Mouse (Mus musculus) layer of hippocampus, adult 11-12 months (tissue): ENCODE measurements around the gene Thyn1.

Source experiments
- DNase-seq: peaks from one replicate; pipeline ENCODE4 v3.0.0; 2022; ENCODE audit warnings: low spot score

The Thyn1 gene

DNA sequence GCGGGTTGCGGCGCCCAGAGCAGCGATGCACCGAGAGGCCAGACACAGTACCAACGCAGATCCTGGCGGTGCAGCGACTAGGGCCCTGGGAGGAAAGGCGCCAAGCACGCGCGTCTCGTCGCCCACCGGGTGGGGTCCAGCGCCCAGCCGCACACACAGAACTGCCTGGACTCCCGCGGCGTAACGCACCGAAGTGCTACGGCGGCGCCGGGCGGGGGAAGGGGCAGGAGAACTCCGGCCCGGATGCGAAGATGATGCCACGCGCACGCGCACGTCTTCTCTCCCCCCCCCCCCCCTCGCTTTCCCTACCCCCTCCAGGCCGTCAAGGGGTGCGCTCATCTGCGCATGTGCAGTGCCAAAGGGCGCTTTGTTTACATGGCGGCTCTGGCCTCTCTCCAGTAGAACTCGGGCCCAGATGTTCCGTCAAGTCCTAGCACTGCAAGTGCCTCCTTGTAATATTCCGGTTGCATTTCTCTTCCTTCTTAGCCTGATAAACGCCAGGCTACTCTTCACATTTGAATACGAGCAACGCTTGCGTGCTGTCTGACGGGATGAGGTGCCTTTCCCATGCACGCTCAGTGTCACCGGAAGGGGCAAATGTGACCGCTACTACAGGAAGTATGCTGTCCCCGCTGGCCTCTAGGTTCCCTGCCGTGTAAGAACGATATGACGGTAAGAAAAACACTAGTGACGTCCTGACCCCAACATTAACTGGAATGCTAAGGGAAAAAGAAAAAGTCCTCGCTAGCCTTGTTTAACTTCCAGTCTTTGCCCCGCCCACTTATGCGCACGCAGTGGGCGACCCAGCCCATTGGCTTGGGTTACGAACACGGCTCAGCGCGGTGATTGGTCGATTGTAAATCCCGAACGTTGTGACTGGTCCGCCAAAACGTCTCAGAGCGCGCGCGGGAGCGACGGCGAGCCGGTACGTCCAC lies 30.6 kb downstream of the Thyn1 start, which contains the start of the genes Vps26b and Ncapd3:
Gene Vps26b, minus strand, starts transcription at position 238 of the 935 bp plus-strand sequence.
Gene Ncapd3, plus strand, starts transcription at position 348 of the 935 bp plus-strand sequence.
- DNase-seq = peak; percentile 97

GRCm38 (mm10) chr9:27030763-27031100 lies 31.2 kb downstream of the Thyn1 start:
- DNase-seq = no peak

GRCm38 (mm10) chr9:27043892-27044291 lies 44.4 kb downstream of the Thyn1 start:
- DNase-seq = no peak

GRCm38 (mm10) chr9:27049492-27049891 lies 50.0 kb downstream of the Thyn1 start:
- no peak for DNase-seq
